8 mouse cellular contexts compared by ENCODE assay signal in genomic region chr19:57362586-57362985, GRCm38 (mm10). TPM values are rescaled to one million over a fixed set of nuclear protein-coding genes. Genes with fewer than 3 reads are reported as not detected.
DNase-seq lines count a peak whose midpoint lies in the region; ATAC-seq and TF ChIP-seq lines count a peak whose summit lies in the region.

No protein-coding gene starts in this region.

- H3K4me2 ChIP-seq in heart, embryonic 13.5 days = peak overlapping the region; percentile 83
- peak overlapping the region; percentile 69 for H3K4me2 ChIP-seq in midbrain, embryonic 13.5 days (replicated peaks)

- no peak for ATAC-seq in heart, embryonic 13.5 days (ENCODE audit: extremely low read depth, insufficient number of reproducible peaks, low FRiP score, low TSS enrichment)
- ATAC-seq in midbrain, embryonic 13.5 days = no peak
- ATAC-seq in frontal cortex, adult (ENCODE audit: low TSS enrichment) = no peak
- ATAC-seq in megakaryocyte progenitor cell, adult 5-6 weeks (replicated peaks; ENCODE audit: poor library complexity) = no peak

- peak overlapping the region; percentile 51 for H3K27ac ChIP-seq in heart, embryonic 13.5 days (replicated peaks)
- H3K27ac ChIP-seq in brown adipose tissue, adult 24 weeks (replicated peaks; ENCODE audit: low read depth, low read length) = peak overlapping the region; percentile 31; the same call in 1 of the 2 replicates
- no peak overlapping the region; the same call in 1 of the 2 replicates for H3K27ac ChIP-seq in hindbrain, embryonic 10.5 days
- H3K27ac ChIP-seq in midbrain, embryonic 13.5 days = 0 out of 2 replicates have a peak overlapping the region, but pooled peaks have one; percentile 19
- no peak overlapping the region; the same call in 1 of the 2 replicates for H3K27ac ChIP-seq in kidney, adult 2 months (ENCODE audit: insufficient read depth, low read depth, low read length)

- H3K9me3 ChIP-seq in heart, embryonic 13.5 days = no peaks in the 10 kb centered on the region
- H3K9me3 ChIP-seq in hindbrain, embryonic 10.5 days = no peaks in the 10 kb centered on the region
- H3K9me3 ChIP-seq in midbrain, embryonic 13.5 days = no peaks in the 10 kb centered on the region

- H3K9ac ChIP-seq in heart, embryonic 13.5 days = peak overlapping the region; percentile 72
- peak overlapping the region; percentile 15; the same call in 1 of the 2 replicates for H3K9ac ChIP-seq in midbrain, embryonic 13.5 days (replicated peaks)

- H3K4me3 ChIP-seq in heart, embryonic 13.5 days = peak overlapping the region; percentile 89
- peak overlapping the region; percentile 16; the same call in 1 of the 2 replicates for H3K4me3 ChIP-seq in brown adipose tissue, adult 24 weeks (ENCODE audit: insufficient read depth, low read depth, low read length)
- H3K4me3 ChIP-seq in hindbrain, embryonic 10.5 days = peak overlapping the region; percentile 81
- peak overlapping the region; percentile 21 for H3K4me3 ChIP-seq in midbrain, embryonic 13.5 days (replicated peaks)
- no peak overlapping the region for H3K4me3 ChIP-seq in kidney, adult 2 months (ENCODE audit: insufficient read depth, low read depth, low read length)

- H3K36me3 ChIP-seq in heart, embryonic 13.5 days = 0 out of 2 replicates have a peak, but pooled peaks cover 4% of the 10 kb centered on the region
- peaks cover 1% of the 10 kb centered on the region; the same call in 1 of the 2 replicates for H3K36me3 ChIP-seq in hindbrain, embryonic 10.5 days
- H3K36me3 ChIP-seq in midbrain, embryonic 13.5 days = no peaks in the 10 kb centered on the region
- no peaks in the 10 kb centered on the region for H3K36me3 ChIP-seq in kidney, adult 2 months (ENCODE audit: control insufficient read depth, insufficient read depth, low read length)

- H3K4me1 ChIP-seq in heart, embryonic 13.5 days = peaks cover 85% of the 10 kb centered on the region
- peaks cover 31% of the 10 kb centered on the region for H3K4me1 ChIP-seq in brown adipose tissue, adult 24 weeks (ENCODE audit: control insufficient read depth, insufficient read depth, insufficient read length, low read length)
- H3K4me1 ChIP-seq in hindbrain, embryonic 10.5 days (replicated peaks) = peaks cover 84% of the 10 kb centered on the region
- H3K4me1 ChIP-seq in midbrain, embryonic 13.5 days (replicated peaks) = peaks cover 71% of the 10 kb centered on the region
- H3K4me1 ChIP-seq in kidney, adult 2 months (ENCODE audit: control insufficient read depth, insufficient read depth, low read length) = peaks cover 34% of the 10 kb centered on the region

- H3K27me3 ChIP-seq in heart, embryonic 13.5 days (replicated peaks) = no peaks in the 10 kb centered on the region
- no peaks in the 10 kb centered on the region for H3K27me3 ChIP-seq in hindbrain, embryonic 10.5 days (ENCODE audit: insufficient read depth, poor library complexity, severe bottlenecking)
- no peaks in the 10 kb centered on the region for H3K27me3 ChIP-seq in midbrain, embryonic 13.5 days
- H3K27me3 ChIP-seq in kidney, adult 2 months (replicated peaks; ENCODE audit: control insufficient read depth, insufficient read depth, low read length) = no peaks in the 10 kb centered on the region

- no peak for DNase-seq in heart, adult 9 months (ENCODE audit: low spot score in 2 of 2)
- DNase-seq in hindbrain, embryonic 10.5 days (ENCODE audit: low spot score) = no peak
- DNase-seq in kidney, adult 2 months = no peak

- 39% methylated on average over 5 of the region's 5 CpGs for WGBS in heart, embryonic 13.5 days
- WGBS in hindbrain, embryonic 10.5 days = 56% methylated on average over 5 of the region's 5 CpGs
- 49% methylated on average over 5 of the region's 5 CpGs for WGBS in midbrain, embryonic 13.5 days
- WGBS in kidney, adult 2 months = 48% methylated on average over 5 of the region's 5 CpGs

- TF ChIP-seq CTCF in kidney, adult 2 months (conservative IDR thresholded peaks at IDR 0.05; ENCODE audit: insufficient read depth, insufficient read length, low read depth, low read length) = no peak

- no peak for TF ChIP-seq POLR2A in kidney, adult 2 months (IDR thresholded peaks at IDR 0.05; ENCODE audit: low read depth, low read length)

RNA-seq across cellular contexts. Expression of gene Fam160b1, which starts 2.1 kb away (rescaled TPM):
- polyA plus RNA-seq in heart, embryonic 13.5 days (2015; fragmentation: Nextera tagmentation; extraction: Ambion mirVana) = 9.9 and 10.3 TPM in 2 replicates
- polyA plus RNA-seq in brown adipose tissue, adult 24 weeks (2012; ENCODE audit: insufficient read depth, insufficient read length, missing spikeins) = 9.0 and 9.3 TPM in 2 replicates
- polyA plus RNA-seq in hindbrain, embryonic 10.5 days (2016; fragmentation: Nextera tagmentation; extraction: Ambion mirVana) = 10.8 and 12.8 TPM in 2 replicates
- polyA plus RNA-seq in midbrain, embryonic 13.5 days (2015; fragmentation: Nextera tagmentation; extraction: Ambion mirVana) = 14.2 TPM in 2 replicates
- 18.8 and 23.0 TPM in 2 replicates for total RNA-seq in megakaryocyte progenitor cell, adult 5-6 weeks (2015)
- 12.7 and 13.2 TPM in 2 replicates for total RNA-seq in megakaryocyte progenitor cell, adult 5-6 weeks (2017)
- 7.3 and 8.0 TPM in 2 replicates for polyA plus RNA-seq in kidney, adult 2 months (2012; rRNA removed)

RNA-seq across cellular contexts. Expression of gene Ablim1, which starts 47.9 kb away (rescaled TPM):
- 35.7 and 38.5 TPM in 2 replicates for polyA plus RNA-seq in heart, embryonic 13.5 days (2015; fragmentation: Nextera tagmentation; extraction: Ambion mirVana)
- polyA plus RNA-seq in brown adipose tissue, adult 24 weeks (2012; ENCODE audit: insufficient read depth, insufficient read length, missing spikeins) = 52.5 and 54.2 TPM in 2 replicates
- 16.1 and 17.7 TPM in 2 replicates for polyA plus RNA-seq in hindbrain, embryonic 10.5 days (2016; fragmentation: Nextera tagmentation; extraction: Ambion mirVana)
- polyA plus RNA-seq in midbrain, embryonic 13.5 days (2015; fragmentation: Nextera tagmentation; extraction: Ambion mirVana) = 31.3 and 34.4 TPM in 2 replicates
- 6.1 and 7.0 TPM in 2 replicates for total RNA-seq in megakaryocyte progenitor cell, adult 5-6 weeks (2015)
- 6.7 and 8.1 TPM in 2 replicates for total RNA-seq in megakaryocyte progenitor cell, adult 5-6 weeks (2017)
- polyA plus RNA-seq in kidney, adult 2 months (2012; rRNA removed) = 34.7 and 38.3 TPM in 2 replicates

Comparison
In these comparisons a context has a peak if more than half of its experiments do, and no peak if none do; other contexts are left out.
1. H3K27ac ChIP-seq: peak in heart, embryonic 13.5 days (single experiment), brown adipose tissue, adult 24 weeks (single experiment) and midbrain, embryonic 13.5 days (single experiment); none in hindbrain, embryonic 10.5 days (single experiment) and kidney, adult 2 months (single experiment).